Mouse (Mus musculus): ENCODE data around the gene Dok3.

Dok3 gene

DNA sequence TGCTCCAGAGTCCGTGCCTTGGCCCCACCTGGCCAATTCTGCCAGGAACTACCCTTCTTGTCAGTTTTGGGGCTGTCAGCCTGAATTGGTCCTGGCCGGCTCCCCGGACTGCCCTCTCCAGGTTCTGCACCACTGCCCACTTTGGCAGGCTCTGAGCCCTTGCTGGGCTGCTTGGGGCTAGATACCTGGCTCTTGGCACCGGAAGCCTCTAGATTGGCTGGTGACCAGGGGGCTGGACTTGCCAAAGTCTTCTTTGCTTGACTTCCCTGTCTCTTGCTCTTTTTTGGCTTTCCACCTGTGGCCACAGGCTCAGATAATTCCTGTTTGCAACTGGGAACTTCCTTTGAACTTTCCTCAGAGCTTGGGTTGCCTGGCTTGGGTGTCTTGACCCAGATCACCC lies 13.8 kb upstream of the Dok3 start:
- in situ Hi-C loops (cut with MboI, MseI): loop anchor here in 1 of 2 experiments (10.0 kb wide), 1 partner anchor 888 kb away; no protein-coding TSS in a partner anchor

DNA sequence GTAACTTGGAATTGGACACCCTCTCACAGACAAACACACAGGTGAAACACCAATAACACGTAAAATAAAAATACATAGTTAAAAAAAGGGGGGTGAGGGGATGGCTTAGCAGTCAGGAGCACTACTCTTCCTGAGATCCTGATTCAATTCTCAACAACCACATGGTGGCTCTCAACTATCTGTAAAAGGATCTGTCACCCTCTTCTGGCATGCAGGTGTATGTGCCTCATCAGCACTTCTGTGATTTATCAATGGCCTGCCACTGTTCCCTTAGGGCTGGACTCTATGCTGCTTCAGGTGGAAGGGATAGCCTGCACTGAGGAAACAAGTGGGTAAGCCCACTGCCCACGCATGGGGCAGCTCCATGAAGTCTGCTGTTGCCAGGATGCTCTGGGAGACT lies 11.8 kb upstream of the Dok3 start:
- in situ Hi-C loops (cut with MboI, MseI): loop anchor here in 1 of 2 experiments (10.0 kb wide), 1 partner anchor 886 kb away; no protein-coding TSS in a partner anchor

DNA sequence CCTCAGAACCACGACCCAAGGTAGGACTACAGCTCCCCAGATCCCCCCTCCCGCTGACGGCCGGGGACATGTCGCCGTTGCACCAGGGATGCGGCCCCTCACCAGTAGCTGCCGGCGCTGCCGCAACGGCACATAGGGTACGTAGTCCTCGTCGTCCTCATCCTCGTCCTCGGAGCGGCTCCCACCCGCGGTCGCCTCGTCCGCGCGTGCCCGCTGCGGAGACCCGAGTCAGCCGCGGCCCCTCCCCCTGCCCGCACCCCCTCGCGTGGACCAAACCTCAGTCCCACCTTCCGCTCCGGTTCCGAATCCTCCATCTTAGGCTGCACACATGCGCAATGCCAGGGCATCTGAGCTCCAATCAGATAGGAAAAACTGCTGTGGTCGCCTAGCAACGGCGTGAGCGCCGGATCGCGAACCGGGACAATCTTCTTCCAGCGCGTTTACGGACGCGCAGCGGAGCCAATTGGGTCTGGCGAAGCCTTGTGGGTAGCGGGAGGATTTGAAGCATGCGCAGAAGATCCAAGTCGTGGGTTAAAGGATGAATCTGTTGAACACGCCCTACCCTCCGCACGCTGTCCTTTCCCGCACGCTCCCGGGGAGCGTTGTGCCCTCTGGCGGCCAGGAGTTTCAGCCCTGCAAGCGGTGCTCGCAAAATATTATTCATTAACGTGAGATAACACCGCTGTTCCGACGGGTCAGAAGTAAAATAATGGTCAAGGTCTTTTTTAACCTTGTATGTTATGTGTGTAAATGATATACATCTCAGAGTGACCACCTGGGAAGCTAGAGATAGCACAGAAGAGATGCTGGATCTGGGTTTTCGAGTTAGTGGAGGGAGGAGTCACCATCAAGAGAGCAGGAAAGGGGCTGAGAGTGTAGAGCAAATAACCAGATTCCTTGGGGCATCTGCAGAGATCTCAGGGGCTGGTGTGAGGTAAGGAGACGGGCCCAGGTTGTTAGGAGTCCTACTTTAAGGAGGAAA lies 7.4 kb upstream of the Dok3 start, which contains the start of gene Ddx41:
Gene Ddx41, minus strand, starts transcription at position 465 of the 982 bp plus-strand sequence.
- in situ Hi-C loops (cut with MboI, MseI): no loop called here

DNA sequence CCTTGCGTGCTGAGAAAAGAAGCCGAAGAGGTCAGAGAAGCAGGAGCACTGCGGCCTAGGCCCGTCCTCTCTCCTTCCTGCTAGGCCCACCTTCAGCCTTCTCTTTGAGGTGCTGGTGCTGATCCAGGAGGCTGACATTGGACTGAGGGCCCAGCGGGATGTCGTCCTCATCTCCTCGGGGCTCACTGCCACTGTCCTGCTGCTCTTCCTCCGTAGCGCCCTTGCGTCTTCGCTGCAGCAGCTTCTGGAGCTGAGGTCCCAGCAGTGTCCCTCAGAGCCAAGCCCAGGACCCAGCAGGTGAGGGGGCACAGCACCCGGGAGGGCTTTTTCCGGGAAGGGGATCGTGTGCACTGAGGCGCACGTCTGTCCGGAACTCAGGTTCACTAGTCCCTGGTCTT lies 6.7 kb upstream of the Dok3 start:
- in situ Hi-C loops (cut with MboI, MseI): no loop called here

DNA sequence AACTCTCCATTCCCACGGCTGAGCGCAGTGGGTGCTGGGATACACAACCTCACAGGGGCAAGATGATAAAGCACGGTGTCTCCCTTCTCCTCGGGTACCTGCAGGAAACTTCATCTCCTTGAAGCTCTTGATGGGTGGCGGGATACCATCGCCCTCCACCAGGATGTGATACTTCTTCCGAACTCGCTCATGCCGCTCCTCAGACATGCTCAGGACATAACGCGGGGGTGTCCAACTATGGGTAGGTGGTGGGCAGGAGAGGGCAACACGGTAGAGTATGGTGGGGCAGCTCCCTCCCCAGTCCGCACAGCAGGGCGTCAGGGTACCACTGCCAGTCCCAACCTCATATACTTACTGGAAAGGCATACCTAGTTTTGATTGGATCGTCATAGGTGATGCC lies 6.1 kb upstream of the Dok3 start:
- in situ Hi-C loops (cut with MboI, MseI): no loop called here

DNA sequence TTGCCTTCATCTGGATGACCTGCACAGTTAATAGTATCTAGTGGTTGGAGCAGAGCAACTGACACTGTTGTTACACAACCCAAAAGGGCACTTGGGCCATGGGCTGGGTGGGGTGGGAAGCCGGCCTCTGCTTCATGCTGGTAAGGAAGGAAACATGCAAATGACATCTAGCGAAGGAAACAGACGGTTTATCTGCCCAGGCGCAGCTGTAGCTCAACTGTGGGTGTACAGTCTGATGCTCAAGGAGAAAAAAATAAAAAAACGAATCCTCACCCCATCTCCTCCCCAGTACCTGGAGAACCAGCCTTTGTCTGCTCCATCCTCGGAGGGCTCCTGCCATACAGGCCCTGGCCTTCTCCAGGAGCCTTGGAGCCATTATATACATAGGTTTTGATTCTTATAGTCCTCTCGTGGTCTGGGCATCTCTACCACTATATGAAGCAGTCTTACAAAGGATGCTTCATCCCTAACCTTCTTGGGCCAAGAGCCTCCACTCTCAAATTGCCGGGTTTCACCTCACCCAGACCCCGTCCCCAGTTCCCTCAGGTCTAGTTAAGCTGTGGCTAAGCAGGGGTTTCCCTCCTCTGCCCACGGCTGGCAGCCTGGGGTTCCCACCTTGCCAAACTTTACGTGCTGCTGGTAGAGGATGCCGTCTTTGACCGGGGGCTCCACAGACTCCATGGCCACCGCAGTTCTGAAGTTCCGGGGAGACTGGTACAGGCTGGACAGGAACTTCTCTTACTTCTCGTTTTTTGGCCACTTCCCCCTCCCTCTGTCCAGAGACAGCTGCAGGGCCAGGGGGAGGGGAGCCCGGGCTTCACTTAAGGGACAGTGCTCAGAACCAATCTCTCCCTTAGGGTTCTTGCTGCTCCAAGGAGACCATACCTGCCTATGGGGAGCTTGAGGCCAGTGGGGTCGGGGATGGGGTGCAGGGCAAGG lies 993 bp downstream of the Dok3 start:
- in situ Hi-C loops (cut with MboI, MseI): no loop called here

DNA sequence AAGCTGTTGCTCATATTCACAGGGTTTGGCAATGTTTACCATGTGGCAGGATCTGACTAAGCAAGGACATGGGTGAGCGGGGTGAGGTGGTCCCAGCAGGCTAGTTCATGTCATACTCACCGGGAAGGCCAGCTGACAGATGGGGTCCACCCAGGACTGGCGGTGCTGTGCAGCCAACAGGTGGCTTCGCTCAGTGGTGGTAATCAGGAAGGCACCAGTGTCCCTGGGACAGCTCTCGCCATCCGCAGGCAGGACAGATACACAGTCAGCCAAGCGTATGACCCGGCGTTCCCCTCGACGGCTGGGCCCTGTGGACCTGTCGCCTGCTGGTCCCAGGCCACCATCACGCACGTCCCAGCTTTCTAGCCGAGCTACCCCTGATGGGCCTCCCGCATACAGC lies 1.9 kb downstream of the Dok3 start:
- in situ Hi-C loops (cut with MboI, MseI): no loop called here

DNA sequence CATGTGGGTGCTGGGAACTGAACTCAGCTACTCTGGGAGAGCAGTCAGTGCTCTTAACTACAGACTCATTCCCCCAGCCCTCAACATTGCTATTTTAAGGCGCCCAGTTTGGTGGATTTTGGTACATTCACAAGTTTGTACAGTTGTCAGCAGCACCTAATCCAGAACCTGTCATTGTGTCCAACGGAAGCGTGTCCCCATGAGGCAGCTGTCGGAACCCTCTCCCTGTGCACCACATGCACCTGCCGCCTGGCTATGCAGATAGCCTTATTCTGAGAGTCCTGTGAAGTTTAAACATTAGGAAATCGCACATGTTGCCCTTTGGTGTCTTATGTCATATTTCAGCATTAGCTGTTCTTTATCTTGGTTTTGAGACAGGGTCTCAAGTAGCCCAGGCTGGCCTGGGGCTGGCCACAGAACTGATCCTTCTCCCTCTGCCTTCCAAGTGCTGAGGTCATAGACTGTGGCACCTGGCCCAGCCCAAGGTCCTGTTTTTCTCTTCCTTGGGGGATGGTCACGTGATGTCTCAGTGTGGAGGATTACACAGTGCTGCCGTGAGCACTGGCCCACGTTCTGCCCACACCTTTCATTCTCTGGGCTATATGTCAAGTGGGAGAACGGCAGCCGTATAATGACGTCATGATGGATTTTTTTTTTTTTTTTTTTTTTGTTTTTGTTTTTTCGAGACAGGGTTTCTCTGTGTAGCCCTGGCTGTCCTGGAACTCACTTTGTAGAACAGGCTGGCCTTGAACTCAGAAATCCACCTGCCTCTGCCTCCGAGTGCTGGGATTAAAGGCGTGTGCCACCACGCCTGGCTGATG lies 3.2 kb downstream of the Dok3 start:
- in situ Hi-C loops (cut with MboI, MseI): no loop called here

DNA sequence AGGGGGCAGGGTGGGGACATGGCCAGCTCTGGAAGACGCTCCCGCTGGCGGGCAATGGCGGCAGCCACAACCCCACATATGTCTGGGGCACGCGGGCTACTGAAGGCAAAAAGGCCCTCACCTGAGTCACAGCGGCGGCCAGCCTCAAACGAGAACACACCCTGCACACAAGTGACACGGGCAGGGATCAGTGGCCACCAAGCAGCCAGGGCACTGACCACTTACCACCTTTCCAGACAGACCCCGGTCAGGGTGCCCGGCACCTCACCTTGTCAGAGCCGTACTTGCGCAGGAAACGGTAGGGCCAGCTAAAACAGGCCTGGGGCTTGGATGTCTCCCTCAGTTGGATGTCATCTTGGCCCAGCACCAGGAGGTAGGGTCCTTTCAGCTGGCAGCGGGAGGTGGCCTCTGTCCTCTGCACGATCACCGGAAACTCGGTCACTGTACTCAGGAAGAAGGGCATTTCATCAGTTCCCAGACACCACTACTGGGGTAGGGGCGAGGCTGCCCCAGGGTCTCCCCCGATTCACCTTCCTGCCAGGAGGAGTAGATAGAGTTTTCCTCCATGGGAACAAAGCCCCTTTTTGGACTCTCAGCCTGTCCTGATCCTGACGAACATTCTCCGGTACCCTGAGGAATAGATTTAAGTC lies 5.0 kb downstream of the Dok3 start:
- in situ Hi-C loops (cut with MboI, MseI): loop anchor here in 1 of 2 experiments (5.0 kb wide), 2 partner anchors 37 to 122 kb away; partner anchors contain the start of gene Dbn1

DNA sequence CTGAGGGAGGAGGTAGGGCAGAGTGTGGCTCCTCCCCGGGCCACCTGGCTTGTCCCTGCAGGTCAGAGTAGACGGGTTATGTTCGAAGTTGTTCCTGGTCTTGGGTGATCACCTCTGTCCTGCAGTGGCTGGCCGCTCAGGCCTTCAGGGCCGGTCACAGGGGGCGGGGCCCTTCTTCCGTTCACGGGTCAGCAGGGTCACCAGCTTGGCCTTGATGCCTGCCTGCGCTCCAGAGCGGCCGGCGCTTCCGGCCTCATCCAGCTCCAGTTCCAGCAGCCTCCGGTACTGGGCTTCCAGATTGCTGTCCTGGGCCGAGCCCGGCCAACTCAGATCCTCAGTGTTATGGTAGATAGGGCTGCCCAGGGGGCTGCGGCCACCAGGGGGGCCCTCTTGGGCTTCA lies 5.8 kb downstream of the Dok3 start:
- in situ Hi-C loops (cut with MboI, MseI): loop anchor here in 1 of 2 experiments (5.0 kb wide), 2 partner anchors 36 to 121 kb away; partner anchors contain the start of gene Dbn1

DNA sequence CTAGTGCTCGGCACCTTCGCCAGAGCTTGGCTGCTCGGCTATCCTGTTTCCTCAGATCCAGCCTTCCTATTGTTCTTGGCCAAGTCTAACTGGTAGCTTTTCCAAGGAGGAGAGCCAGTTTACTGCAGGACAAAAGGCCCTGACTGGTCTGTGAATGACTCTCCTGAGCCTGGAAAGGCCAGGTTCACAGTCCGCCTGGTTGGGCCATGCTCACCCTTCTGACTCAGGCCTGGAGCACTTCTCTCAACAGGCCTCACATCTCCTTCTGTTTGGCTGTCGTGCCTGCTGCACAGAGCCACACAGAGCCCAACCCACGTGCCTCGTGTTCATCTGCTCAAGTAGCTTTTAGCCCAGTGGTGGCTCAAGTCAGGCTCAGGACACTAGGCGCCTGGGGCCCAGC lies 6.4 kb downstream of the Dok3 start:
- in situ Hi-C loops (cut with MboI, MseI): loop anchor here in 1 of 2 experiments (5.0 kb wide), 2 partner anchors 35 to 120 kb away; partner anchors contain the start of gene Dbn1

DNA sequence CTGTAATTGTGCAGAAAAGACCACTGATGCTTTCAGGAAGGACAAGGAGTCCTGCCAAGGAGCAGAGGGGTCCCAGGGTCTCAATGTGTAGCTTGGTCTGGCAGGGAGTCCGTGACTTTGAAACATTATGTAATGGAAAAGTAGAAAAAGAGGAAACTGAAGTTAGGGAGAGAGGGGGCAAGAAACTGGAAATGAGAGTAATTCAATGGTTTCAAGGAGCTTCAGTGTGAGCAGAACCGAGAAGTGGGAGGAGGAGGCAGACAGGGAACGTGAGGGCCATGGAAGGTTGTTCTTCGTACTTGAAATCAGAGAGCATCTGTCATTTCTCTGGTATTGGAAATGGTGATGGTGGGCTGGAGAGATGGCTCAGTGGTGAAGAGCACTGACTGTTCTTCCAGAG lies 9.5 kb downstream of the Dok3 start:
- in situ Hi-C loops (cut with MboI, MseI): loop anchor here (5.0 to 10.0 kb wide), 3 partner anchors 32 to 117 kb away; partner anchors contain the start of gene Dbn1 (in 1 of the 2)

DNA sequence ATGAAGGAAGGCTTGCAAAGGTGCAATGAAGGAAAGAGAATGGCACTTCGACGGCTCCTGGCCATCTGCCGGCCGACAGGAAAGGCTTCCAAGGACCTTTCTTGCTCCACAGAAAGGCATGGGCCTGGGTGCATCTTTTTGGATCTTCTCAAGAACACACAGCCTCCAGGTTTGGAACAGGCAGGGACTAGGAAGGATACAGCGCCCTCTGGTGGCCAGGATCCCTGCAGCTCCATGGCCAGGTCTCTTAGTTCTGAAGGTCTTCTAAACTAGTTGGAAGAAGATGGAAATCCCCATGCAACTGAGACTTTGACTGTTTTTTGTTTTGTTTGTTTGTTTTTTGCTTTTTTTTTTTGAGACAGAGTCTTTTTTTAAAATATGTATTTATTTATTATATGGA lies 12.1 kb downstream of the Dok3 start:
- in situ Hi-C loops (cut with MboI, MseI): loop anchor here in 1 of 2 experiments (10.0 kb wide), 1 partner anchor 112 kb away; no protein-coding TSS in a partner anchor

DNA sequence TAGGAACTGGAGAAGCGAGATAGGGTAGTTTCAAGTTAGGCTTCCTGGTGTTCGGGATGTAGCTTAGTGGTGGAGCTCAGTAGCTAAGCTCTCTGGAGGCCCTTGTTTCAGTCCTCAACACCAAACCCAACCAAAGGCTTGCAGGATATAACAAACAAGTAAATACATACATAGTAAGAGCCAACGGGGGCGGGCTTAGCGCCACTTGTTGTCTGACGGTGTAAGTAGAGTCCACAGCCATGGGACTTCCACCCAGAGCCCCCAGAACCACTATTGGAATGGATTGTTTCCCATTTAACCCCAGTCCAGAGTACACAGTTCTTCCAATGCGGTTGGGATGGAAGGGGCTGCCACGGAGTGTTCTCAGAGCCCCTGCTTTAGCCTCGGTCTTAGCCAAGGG lies 15.3 kb downstream of the Dok3 start:
- in situ Hi-C loops (cut with MboI, MseI): loop anchor here in 1 of 2 experiments (5.0 to 10.0 kb wide), 2 partner anchors 37 to 109 kb away; no protein-coding TSS in a partner anchor

DNA sequence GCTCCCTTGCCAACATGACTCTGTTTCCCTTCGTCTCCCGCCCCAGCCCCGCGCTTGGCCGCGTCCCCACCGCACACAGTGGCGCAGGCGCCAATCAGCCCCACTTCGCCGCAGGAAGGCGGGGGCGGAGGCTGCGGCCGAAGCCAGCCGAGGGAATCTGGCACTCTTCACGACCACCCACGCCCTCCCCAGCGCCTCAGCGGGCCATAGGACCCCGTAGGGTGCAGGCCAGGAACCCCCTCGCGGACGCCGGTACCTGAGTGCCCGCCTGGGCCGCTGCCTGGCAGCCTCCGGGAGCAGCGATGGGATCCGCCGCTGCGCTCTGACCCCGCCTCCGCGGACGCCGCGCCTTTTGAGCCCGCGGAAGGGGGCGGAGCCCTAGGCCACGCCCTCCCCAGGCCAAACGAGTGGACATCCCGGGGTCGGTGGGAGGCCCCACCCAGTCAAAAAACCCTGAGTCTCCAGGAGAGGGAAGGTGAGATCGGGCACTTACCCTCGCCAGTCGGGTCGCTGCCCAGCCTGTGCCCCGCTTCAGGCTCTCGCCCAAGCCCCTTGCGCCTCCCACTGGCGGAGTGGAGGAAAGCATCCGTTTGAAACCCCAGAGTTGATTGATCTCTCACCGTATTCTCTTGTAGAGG lies 15.9 kb downstream of the Dok3 start, which contains the start of gene Pdlim7:
Gene Pdlim7, minus strand, starts transcription at position 566 of the 638 bp plus-strand sequence.
- in situ Hi-C loops (cut with MboI, MseI): loop anchor here in 1 of 2 experiments (5.0 to 10.0 kb wide), 2 partner anchors 36 to 108 kb away; no protein-coding TSS in a partner anchor

DNA sequence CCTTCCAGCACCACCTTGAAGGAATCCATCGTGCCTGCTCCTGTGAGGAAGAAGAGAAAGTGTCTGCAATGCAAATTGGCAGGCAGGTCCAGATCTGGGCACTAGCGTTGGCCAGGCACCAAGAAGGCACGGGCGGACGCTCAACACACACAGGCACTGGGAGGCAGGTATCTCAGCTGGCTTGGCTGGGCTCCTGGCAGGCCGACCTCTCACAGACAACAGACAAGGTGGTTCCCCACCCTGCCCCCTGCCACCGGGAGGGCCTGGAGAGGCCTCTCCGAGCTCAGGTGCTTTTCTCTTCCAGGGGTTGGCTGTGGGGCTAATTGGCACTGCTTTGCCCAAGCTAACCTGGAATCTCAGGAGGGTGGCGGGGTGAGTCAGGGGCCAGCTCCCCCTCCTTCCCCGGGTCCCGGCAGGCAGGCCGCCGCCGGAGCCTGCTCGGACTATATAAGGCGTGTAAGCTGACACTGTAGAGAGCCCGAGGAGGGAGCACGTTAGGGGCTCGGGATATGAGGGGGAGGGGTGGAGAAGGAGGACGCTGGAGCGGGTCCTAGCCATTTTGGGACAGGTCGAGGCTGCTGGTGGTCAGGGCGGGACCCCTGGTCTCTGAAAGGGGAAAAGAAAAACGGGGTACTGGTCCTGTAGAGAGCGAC lies 16.6 kb downstream of the Dok3 start:
- in situ Hi-C loops (cut with MboI, MseI): loop anchor here in 1 of 2 experiments (5.0 to 10.0 kb wide), 2 partner anchors 35 to 108 kb away; no protein-coding TSS in a partner anchor

DNA sequence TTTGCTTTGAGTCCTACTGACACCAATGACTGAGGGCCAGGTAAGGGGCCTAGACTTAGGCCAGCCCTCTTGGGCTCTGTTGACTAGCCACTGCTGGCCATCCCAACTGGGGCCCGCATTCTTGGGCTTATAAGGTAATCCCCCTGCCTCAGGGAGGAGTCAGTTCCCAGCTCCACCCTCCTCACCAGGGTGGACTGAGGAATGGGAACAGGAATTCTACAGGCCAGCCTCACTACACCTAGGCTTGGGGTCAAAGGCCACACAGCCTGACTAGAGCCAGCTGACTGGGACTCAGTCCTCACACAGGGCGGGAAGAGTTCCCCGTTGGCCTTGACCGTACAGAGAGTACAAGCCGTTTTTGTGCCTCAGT lies 17.6 kb downstream of the Dok3 start:
- in situ Hi-C loops (cut with MboI, MseI): loop anchor here in 1 of 2 experiments (5.0 to 10.0 kb wide), 2 partner anchors 34 to 107 kb away; no protein-coding TSS in a partner anchor
